Mouse (Mus musculus): ENCODE results near the gene Dcaf17.

The Dcaf17 gene

GRCm38 (mm10) chr2:71055300-71056114, at the start of gene Dcaf17, which contains the start of gene Mettl8:
Gene Dcaf17, plus strand, starts transcription at chr2:71055328.
Gene Mettl8, minus strand, starts transcription at chr2:71055583.
- DNase-seq (ENCODE audit: low spot score): peak; percentile 85

- no peak for DNase-seq (ENCODE audit: low spot score)
Observed at GRCm38 (mm10) chr2:71011816-71012215, 43.3 kb upstream of the Dcaf17 start.

- DNase-seq (ENCODE audit: low spot score): no peak
Observed at GRCm38 (mm10) chr2:71013521-71013920, 41.6 kb upstream of the Dcaf17 start.

GRCm38 (mm10) chr2:71019277-71019676, 35.9 kb upstream of the Dcaf17 start:
- DNase-seq (ENCODE audit: low spot score): no peak

- no peak for DNase-seq (ENCODE audit: low spot score)
Observed at GRCm38 (mm10) chr2:71019704-71020375, 35.3 kb upstream of the Dcaf17 start.

GRCm38 (mm10) chr2:71020674-71021073, 34.5 kb upstream of the Dcaf17 start:
- DNase-seq (ENCODE audit: low spot score): no peak

GRCm38 (mm10) chr2:71022991-71023390, 32.1 kb upstream of the Dcaf17 start:
- no peak for DNase-seq (ENCODE audit: low spot score)

GRCm38 (mm10) chr2:71023986-71024385, 31.1 kb upstream of the Dcaf17 start:
- DNase-seq (ENCODE audit: low spot score): no peak

- DNase-seq (ENCODE audit: low spot score): no peak
Observed at GRCm38 (mm10) chr2:71025576-71026315, 29.4 kb upstream of the Dcaf17 start.

GRCm38 (mm10) chr2:71026787-71027186, 28.3 kb upstream of the Dcaf17 start:
- no peak for DNase-seq (ENCODE audit: low spot score)

GRCm38 (mm10) chr2:71027631-71028030, 27.5 kb upstream of the Dcaf17 start:
- DNase-seq (ENCODE audit: low spot score): no peak

- DNase-seq (ENCODE audit: low spot score): no peak
Observed at GRCm38 (mm10) chr2:71030663-71031062, 24.5 kb upstream of the Dcaf17 start.

GRCm38 (mm10) chr2:71031973-71032794, 22.9 kb upstream of the Dcaf17 start:
- DNase-seq (ENCODE audit: low spot score): no peak

GRCm38 (mm10) chr2:71033014-71033413, 22.1 kb upstream of the Dcaf17 start:
- DNase-seq (ENCODE audit: low spot score): no peak

- DNase-seq (ENCODE audit: low spot score): no peak
Observed at GRCm38 (mm10) chr2:71033987-71034386, 21.1 kb upstream of the Dcaf17 start.

- DNase-seq (ENCODE audit: low spot score): no peak
Observed at GRCm38 (mm10) chr2:71037447-71037846, 17.7 kb upstream of the Dcaf17 start.

GRCm38 (mm10) chr2:71039522-71040121, 15.5 kb upstream of the Dcaf17 start:
- DNase-seq (ENCODE audit: low spot score): peak; percentile 69

- DNase-seq (ENCODE audit: low spot score): no peak
Observed at GRCm38 (mm10) chr2:71046151-71046550, 9.0 kb upstream of the Dcaf17 start.

- no peak for DNase-seq (ENCODE audit: low spot score)
Observed at GRCm38 (mm10) chr2:71046751-71047320, 8.3 kb upstream of the Dcaf17 start.

GRCm38 (mm10) chr2:71048896-71049295, 6.2 kb upstream of the Dcaf17 start:
- DNase-seq (ENCODE audit: low spot score): no peak

GRCm38 (mm10) chr2:71050511-71050910, 4.6 kb upstream of the Dcaf17 start:
- DNase-seq (ENCODE audit: low spot score): no peak

Measured in left cerebral cortex, adult 11 months (tissue).